Mouse (Mus musculus): Measurements from ENCODE around the gene Acr.

DNA sequence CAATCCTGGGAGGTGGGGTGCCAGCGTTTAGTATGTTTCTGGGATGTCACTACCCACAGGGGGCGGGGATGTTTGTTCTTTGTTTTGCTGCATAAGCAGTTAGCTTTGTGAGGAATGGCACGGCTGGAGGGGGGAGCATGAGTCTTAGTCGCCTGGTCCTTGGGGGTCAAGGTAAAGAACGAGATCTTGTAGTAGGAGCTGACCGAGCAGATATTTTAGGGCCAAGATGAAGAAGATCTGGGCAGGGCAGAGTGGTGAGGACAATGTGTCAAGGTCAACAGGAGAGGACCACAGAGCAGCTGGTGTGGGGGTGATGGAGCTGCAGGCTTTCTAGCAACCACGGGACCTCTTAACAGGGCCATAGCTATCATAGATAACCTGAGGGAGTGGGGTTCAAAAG lies 40.7 kb upstream of the Acr start:
- TF ChIP-seq POLR2A (IDR thresholded peaks at IDR 0.05; ENCODE audit: low read depth, low read length) (no peak), CTCF (IDR thresholded peaks at IDR 0.05; ENCODE audit: extremely low read depth, insufficient read length, insufficient replicate concordance, low read depth, low read length) (no peak)
